Mouse (Mus musculus): Measurements from ENCODE around the gene Ddc. TPM values are rescaled to one million over a fixed set of nuclear protein-coding genes. Genes with fewer than 3 reads are reported as not detected.

The Ddc gene
- polyA plus RNA-seq, 1 experiment from 2014 or later: 21.7 TPM

DNA sequence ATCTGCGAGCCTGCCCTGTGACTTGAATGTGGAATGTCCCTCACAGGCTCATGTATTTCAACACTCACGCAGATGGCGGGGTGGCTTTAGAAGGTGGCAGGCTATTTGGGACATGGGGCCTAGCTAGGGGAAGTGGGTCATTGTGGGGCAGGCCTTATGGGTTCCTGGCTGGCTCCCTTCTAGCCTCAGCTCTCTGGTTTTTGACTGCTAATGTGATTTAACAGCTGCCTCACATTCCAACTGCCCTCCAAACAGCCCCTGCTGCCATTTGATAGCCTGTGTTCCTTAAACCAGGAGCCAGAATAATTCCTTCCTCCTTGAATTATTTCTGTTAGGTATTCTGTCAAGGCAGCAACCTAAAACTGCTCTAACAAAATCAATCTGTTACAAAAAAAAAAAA lies 41.0 kb downstream of the Ddc start:
- no peaks in the 10 kb centered on the region for H3K27me3 ChIP-seq (ENCODE audit: control insufficient read depth, insufficient read depth, low read depth, low read length)
- whole genome bisulfite sequencing: 93% methylated on average over 3 of the region's 3 CpGs
- no peak for ATAC-seq
- H3K27ac ChIP-seq (ENCODE audit: low read length): no peak overlapping the region
- H3K4me2 ChIP-seq (ENCODE audit: low read length): no peak overlapping the region
- H3K4me1 ChIP-seq (ENCODE audit: control insufficient read depth, insufficient read depth, low read length): peaks cover 10% of the 10 kb centered on the region; the same call in 1 of the 2 replicates
- H3K4me3 ChIP-seq (ENCODE audit: low read depth, low read length): no peak overlapping the region
- no peaks in the 10 kb centered on the region for H3K9me3 ChIP-seq (replicated peaks; ENCODE audit: control insufficient read depth, low read length, poor library complexity, severe bottlenecking)
- no peaks in the 10 kb centered on the region for H3K36me3 ChIP-seq (ENCODE audit: control insufficient read depth, insufficient read depth, low read length)
- H3K9ac ChIP-seq (ENCODE audit: low read depth, low read length): no peak overlapping the region

DNA sequence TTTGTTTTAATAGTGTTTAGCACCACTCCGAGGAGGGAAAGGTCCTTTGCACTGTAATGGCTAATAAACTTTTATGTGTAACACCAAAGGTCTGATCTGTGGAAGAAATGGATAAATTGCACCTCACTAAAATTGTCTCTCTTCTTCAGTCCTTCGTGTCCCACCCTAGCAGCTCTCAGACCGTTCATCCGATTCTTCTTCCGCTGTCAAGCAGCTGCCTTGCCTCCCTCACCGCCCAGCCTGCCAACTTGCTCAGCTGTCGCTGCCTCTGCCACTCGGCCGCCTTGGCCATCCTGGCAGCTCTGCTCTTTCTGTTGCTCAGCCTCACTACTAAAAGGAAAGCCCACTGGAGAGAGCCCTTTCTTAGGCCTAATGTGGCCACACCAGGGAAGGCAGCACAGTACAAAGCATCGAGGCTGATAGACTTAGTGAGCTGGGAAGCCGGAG lies 42.2 kb downstream of the Ddc start:
- H3K36me3 ChIP-seq (ENCODE audit: control insufficient read depth, insufficient read depth, low read length): no peaks in the 10 kb centered on the region
- 0 out of 2 replicates have a peak overlapping the region, but pooled peaks have one; percentile 3 for H3K9ac ChIP-seq (ENCODE audit: low read depth, low read length)
- 0 out of 2 replicates have a peak overlapping the region, but pooled peaks have one; percentile 29 for H3K27ac ChIP-seq (ENCODE audit: low read length)
- peaks cover 13% of the 10 kb centered on the region for H3K4me1 ChIP-seq (ENCODE audit: control insufficient read depth, insufficient read depth, low read length)
- no peaks in the 10 kb centered on the region for H3K27me3 ChIP-seq (ENCODE audit: control insufficient read depth, insufficient read depth, low read depth, low read length)
- no peak overlapping the region for H3K4me2 ChIP-seq (ENCODE audit: low read length)
- no peak overlapping the region for H3K4me3 ChIP-seq (ENCODE audit: low read depth, low read length)
- H3K9me3 ChIP-seq (replicated peaks; ENCODE audit: control insufficient read depth, low read length, poor library complexity, severe bottlenecking): no peaks in the 10 kb centered on the region
- WGBS: 30% methylated on average over 11 of the region's 11 CpGs
- ATAC-seq: peak; percentile 47; the same call in 1 of the 2 replicates

DNA sequence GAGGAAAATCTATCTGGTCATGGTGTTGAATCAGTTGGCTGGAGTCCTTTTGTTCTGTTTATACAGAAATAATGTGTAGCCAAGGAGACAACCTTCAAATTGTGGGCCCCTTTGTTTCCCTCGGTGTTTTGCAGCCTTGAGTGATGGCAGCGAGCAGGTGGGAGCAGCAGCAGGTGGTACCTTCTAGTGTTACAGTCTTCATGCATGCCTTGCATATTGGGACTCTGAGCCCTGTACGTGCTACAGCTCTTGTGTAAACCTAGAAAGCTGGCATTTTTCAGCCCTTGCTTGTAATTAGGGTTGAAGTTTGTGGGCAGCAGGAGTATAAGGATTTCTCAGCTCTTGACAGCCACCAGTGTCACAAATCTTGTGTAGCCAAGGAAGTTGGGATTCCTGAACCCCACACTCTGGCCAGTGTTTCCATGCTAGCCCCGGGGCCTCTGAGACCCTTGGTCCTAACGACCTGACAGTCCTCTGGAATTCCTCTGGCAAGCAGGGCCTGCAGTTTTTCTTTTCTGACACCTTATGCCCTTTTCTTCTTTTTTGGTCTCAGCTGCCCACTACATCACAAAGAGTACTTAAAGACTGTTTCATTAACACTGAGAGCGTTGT lies 42.8 kb downstream of the Ddc start:
- H3K4me1 ChIP-seq (ENCODE audit: control insufficient read depth, insufficient read depth, low read length): peaks cover 18% of the 10 kb centered on the region
- no peaks in the 10 kb centered on the region for H3K27me3 ChIP-seq (ENCODE audit: control insufficient read depth, insufficient read depth, low read depth, low read length)
- H3K4me2 ChIP-seq (ENCODE audit: low read length): no peak overlapping the region
- H3K27ac ChIP-seq (ENCODE audit: low read length): peak overlapping the region; percentile 28; the same call in 1 of the 2 replicates
- no peak overlapping the region for H3K4me3 ChIP-seq (ENCODE audit: low read depth, low read length)
- no peaks in the 10 kb centered on the region for H3K9me3 ChIP-seq (replicated peaks; ENCODE audit: control insufficient read depth, low read length, poor library complexity, severe bottlenecking)
- H3K36me3 ChIP-seq (ENCODE audit: control insufficient read depth, insufficient read depth, low read length): no peaks in the 10 kb centered on the region
- 22% methylated on average over 6 of the region's 6 CpGs for WGBS
- ATAC-seq: peak; percentile 37; the same call in 1 of the 2 replicates
- H3K9ac ChIP-seq (ENCODE audit: low read depth, low read length): no peak overlapping the region

DNA sequence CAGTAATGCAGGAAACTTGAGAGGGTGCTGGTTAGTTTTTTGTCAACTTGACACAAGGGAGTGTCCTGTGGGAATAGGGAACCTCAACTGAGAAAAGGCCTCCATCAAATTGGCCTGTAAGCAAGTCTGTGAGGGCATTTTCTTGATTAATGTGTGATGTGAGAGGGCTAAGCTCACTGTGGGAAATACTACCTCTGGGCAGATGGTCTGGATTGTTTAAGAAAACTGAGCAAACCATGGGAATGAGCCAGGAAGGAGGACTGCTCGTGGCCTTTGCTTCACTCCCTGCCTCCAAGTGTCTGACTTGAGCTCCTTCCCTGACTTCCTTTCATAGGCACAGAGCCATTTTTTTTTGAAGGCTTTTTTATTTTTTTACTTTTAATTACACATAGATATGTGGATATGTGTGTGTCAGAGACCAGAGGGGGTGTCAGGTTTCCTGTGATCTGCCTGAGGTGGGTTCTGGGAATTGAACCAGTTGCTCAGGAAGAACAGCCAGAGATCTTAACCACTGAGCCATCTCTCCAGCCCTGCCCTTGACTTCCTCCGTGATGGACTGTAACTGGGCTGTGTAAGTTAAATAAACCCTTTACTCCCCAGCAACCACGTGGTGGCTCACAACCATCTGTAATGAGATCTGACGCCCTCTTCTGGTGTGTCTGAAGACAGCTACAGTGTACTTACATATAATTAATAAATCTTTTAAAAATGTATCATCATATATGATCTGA lies 44.0 kb downstream of the Ddc start:
- no peak overlapping the region for H3K4me2 ChIP-seq (ENCODE audit: low read length)
- H3K9ac ChIP-seq (ENCODE audit: low read depth, low read length): no peak overlapping the region
- H3K4me1 ChIP-seq (ENCODE audit: control insufficient read depth, insufficient read depth, low read length): peaks cover 24% of the 10 kb centered on the region
- 66% methylated on average over 4 of the region's 4 CpGs for WGBS
- H3K9me3 ChIP-seq (replicated peaks; ENCODE audit: control insufficient read depth, low read length, poor library complexity, severe bottlenecking): no peaks in the 10 kb centered on the region
- no peaks in the 10 kb centered on the region for H3K27me3 ChIP-seq (ENCODE audit: control insufficient read depth, insufficient read depth, low read depth, low read length)
- H3K27ac ChIP-seq (ENCODE audit: low read length): no peak overlapping the region
- ATAC-seq: no peak
- H3K36me3 ChIP-seq (ENCODE audit: control insufficient read depth, insufficient read depth, low read length): no peaks in the 10 kb centered on the region
- no peak overlapping the region for H3K4me3 ChIP-seq (ENCODE audit: low read depth, low read length)

DNA sequence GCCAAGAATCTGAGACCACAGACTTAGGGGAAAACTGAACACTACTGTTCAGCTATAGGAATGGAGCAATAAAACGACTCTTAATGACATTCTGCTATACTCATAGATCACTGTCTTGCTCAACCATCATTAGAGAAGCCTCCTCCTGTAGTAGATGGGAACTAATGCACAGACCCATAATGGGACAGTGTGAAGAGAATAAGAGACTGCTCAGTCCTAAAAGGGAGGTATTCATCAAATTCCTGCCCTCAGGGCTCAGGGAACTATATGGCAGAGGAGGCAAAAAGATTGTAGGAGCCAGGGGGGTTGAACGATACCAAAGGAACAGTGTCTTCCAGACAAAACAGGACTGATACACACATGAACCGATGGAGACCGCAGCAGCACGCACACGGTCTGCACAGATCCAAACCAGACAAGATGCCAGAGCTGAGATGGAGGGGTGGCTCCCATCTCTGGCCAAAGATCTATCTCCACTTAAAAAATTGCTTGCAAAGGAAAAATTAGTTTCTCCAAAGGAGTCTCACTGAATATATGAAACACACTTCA lies 45.9 kb downstream of the Ddc start:
- H3K27me3 ChIP-seq (ENCODE audit: control insufficient read depth, insufficient read depth, low read depth, low read length): no peaks in the 10 kb centered on the region
- peak overlapping the region; percentile 26; the same call in 1 of the 2 replicates for H3K27ac ChIP-seq (ENCODE audit: low read length)
- no peak overlapping the region for H3K4me2 ChIP-seq (ENCODE audit: low read length)
- WGBS: 80% methylated on average over 6 of the region's 6 CpGs
- no peak overlapping the region for H3K9ac ChIP-seq (ENCODE audit: low read depth, low read length)
- H3K4me3 ChIP-seq (ENCODE audit: low read depth, low read length): no peak overlapping the region
- no peaks in the 10 kb centered on the region for H3K9me3 ChIP-seq (replicated peaks; ENCODE audit: control insufficient read depth, low read length, poor library complexity, severe bottlenecking)
- ATAC-seq: no peak
- H3K36me3 ChIP-seq (ENCODE audit: control insufficient read depth, insufficient read depth, low read length): no peaks in the 10 kb centered on the region
- peaks cover 24% of the 10 kb centered on the region for H3K4me1 ChIP-seq (ENCODE audit: control insufficient read depth, insufficient read depth, low read length)

DNA sequence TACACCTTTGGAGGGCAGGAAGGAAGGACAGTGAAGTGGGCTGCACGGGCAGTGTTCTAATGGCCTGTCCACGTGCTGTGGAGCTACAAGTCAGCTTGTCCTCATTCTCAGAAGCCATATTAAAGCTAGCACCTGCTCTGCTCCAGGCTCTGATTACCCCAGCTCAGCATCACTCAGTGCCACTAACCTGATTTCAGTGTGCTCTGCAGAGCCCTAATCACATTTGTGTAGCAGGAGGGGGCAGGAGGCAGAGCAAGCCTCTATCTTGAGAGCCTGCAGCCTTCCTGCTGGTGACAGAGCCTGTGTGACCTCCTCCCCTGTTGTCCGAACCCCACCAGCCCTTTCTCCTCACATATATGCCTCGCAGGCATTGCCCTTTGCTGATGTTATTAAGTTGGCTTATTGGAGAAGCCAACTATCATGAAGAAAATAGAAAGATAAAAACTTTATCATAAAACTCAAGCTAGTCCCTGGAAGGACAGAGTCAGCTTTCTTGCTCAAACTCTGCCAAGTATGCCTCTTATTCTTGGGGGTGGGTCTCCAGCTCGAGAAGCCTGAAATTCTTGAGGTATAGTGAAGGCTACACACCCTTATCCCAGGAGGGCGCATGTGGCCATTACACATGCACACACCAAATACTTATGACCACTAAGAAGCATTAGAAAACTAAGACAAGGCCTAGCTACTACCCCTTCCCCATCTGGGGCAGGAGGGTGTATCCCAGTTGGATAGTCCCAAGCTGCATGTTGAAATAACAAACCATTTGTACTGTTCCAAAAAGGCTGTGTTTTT lies 47.3 kb downstream of the Ddc start:
- ATAC-seq: peak; percentile 51
- peak overlapping the region; percentile 11; the same call in 1 of the 2 replicates for H3K9ac ChIP-seq (ENCODE audit: low read depth, low read length)
- no peaks in the 10 kb centered on the region for H3K9me3 ChIP-seq (replicated peaks; ENCODE audit: control insufficient read depth, low read length, poor library complexity, severe bottlenecking)
- H3K27ac ChIP-seq (ENCODE audit: low read length): peak overlapping the region; percentile 23; the same call in 1 of the 2 replicates
- H3K4me1 ChIP-seq (ENCODE audit: control insufficient read depth, insufficient read depth, low read length): peaks cover 20% of the 10 kb centered on the region
- H3K4me3 ChIP-seq (ENCODE audit: low read depth, low read length): no peak overlapping the region
- no peaks in the 10 kb centered on the region for H3K36me3 ChIP-seq (ENCODE audit: control insufficient read depth, insufficient read depth, low read length)
- H3K4me2 ChIP-seq (ENCODE audit: low read length): no peak overlapping the region
- no peaks in the 10 kb centered on the region for H3K27me3 ChIP-seq (ENCODE audit: control insufficient read depth, insufficient read depth, low read depth, low read length)
- WGBS: 61% methylated on average over 6 of the region's 6 CpGs

DNA sequence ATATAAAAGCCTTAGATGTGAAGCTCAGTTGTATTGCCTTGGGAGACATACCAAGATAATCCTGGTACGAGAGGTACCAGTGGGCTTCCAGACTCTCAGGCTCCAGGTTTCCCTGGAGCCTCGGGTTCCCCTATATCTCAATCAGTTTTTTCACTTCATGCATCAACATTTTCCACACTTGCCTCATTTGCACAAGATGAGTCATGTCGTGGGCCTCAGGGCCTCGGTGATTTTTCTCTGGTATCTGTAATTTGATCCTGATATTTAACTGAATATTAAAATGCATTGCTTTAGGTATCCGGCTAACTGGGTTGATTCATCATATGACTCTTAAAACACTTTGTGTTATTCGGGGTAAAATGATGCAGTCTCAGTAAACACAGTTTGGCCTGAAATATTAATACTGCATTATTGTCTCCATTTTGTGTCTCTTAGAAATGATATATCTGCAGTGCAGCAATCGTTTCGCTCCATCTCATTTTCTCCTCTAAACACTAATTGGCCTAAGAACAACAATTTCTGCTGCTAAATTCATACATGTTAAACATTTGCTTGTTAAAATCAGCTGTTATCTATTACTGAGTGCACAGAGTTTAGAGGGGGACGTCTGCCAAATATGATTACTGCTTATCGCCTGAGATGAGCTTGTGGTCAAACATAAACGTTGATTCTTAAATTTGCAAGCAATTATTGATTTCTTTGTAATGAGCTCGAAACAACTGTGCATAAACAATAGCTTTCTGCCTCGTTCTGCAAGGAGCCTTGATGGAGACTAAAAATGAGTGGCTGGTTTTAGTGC lies 48.2 kb downstream of the Ddc start:
- Histone ChIP-seq H3K27ac (ENCODE audit: low read length) (peak overlapping the region; percentile 23; the same call in 1 of the 2 replicates), H3K36me3 (ENCODE audit: control insufficient read depth, insufficient read depth, low read length) (no peaks in the 10 kb centered on the region), H3K27me3 (ENCODE audit: control insufficient read depth, insufficient read depth, low read depth, low read length) (no peaks in the 10 kb centered on the region), H3K9ac (ENCODE audit: low read depth, low read length) (peak overlapping the region; percentile 11; the same call in 1 of the 2 replicates), H3K4me1 (ENCODE audit: control insufficient read depth, insufficient read depth, low read length) (peaks cover 18% of the 10 kb centered on the region), H3K4me2 (ENCODE audit: low read length) (no peak overlapping the region), H3K4me3 (ENCODE audit: low read depth, low read length) (no peak overlapping the region), H3K9me3 (replicated peaks; ENCODE audit: control insufficient read depth, low read length, poor library complexity, severe bottlenecking) (no peaks in the 10 kb centered on the region)
- ATAC-seq: no peak
- WGBS: 63% methylated on average over 13 of the region's 13 CpGs

DNA sequence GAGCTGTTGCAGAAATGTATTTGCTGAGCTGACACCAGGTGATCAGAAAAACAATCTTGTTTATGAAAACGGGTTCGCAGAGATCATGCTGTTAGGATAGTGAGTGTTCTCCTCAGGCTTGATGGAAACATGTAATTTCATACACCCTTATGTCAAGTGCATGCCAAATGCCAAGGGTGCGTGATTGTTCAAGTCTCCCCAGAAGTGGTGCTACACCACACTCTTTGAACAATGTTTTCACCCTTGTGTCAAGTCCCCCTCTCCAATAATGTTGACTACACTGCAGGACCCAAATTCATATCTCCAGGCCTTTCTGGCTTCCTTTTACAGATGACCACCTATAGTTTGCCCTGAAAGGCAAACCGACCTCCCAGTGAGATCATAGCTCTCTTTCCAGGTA lies 49.5 kb downstream of the Ddc start:
- no peak overlapping the region for H3K4me2 ChIP-seq (ENCODE audit: low read length)
- H3K27me3 ChIP-seq (ENCODE audit: control insufficient read depth, insufficient read depth, low read depth, low read length): no peaks in the 10 kb centered on the region

More for the DNA sequence above, 49.5 kb downstream of the Ddc start:
- H3K9me3 ChIP-seq (replicated peaks; ENCODE audit: control insufficient read depth, low read length, poor library complexity, severe bottlenecking): no peaks in the 10 kb centered on the region
- no peak overlapping the region for H3K4me3 ChIP-seq (ENCODE audit: low read depth, low read length)
- H3K36me3 ChIP-seq (ENCODE audit: control insufficient read depth, insufficient read depth, low read length): no peaks in the 10 kb centered on the region
- no peak overlapping the region for H3K9ac ChIP-seq (ENCODE audit: low read depth, low read length)
- ATAC-seq: no peak
- WGBS: 94% methylated on average over 4 of the region's 4 CpGs
- no peak overlapping the region for H3K27ac ChIP-seq (ENCODE audit: low read length)
- peaks cover 23% of the 10 kb centered on the region for H3K4me1 ChIP-seq (ENCODE audit: control insufficient read depth, insufficient read depth, low read length)

Data from midbrain, embryonic 16.5 days (tissue).